Mouse (Mus musculus): ENCODE data around the gene Nptxr. TPM values are rescaled to one million over a fixed set of nuclear protein-coding genes. Genes with fewer than 3 reads are reported as not detected.

The Nptxr gene
- polyA plus RNA-seq, 1 experiment from 2014 or later = 21.0 TPM

- Histone ChIP-seq H3K9ac (no peak overlapping the region), H3K4me2 (no peak overlapping the region), H3K4me1 (replicated peaks) (peaks cover 31% of the 10 kb centered on the region), H3K27ac (no peak overlapping the region), H3K27me3 (no peaks in the 10 kb centered on the region), H3K36me3 (peaks cover 11% of the 10 kb centered on the region), H3K4me3 (no peak overlapping the region), H3K9me3 (no peaks in the 10 kb centered on the region)
- 93% methylated on average over 11 of the region's 11 CpGs for WGBS
- no peak for ATAC-seq (ENCODE audit: low FRiP score)
These were observed 60.6 kb downstream of the Nptxr start for GRCm38 (mm10) chr15:79744001-79744400.

GRCm38 (mm10) chr15:79742706-79743023, 61.9 kb downstream of the Nptxr start:
- 1% methylated on average over 23 of the region's 23 CpGs for WGBS
- Histone ChIP-seq H3K4me1 (replicated peaks) (peaks cover 38% of the 10 kb centered on the region), H3K9ac (peak overlapping the region; percentile 96), H3K4me2 (peak overlapping the region; percentile 67), H3K27ac (peak overlapping the region; percentile 86), H3K4me3 (peak overlapping the region; percentile 98), H3K36me3 (peaks cover 24% of the 10 kb centered on the region), H3K27me3 (no peaks in the 10 kb centered on the region), H3K9me3 (no peaks in the 10 kb centered on the region)
- ATAC-seq (ENCODE audit: low FRiP score) = no peak

GRCm38 (mm10) chr15:79741921-79742705, 62.5 kb downstream of the Nptxr start, which contains the start of gene Sun2:
Gene Sun2, minus strand, starts transcription at chr15:79742536.
- Histone ChIP-seq H3K4me1 (replicated peaks) (peaks cover 38% of the 10 kb centered on the region), H3K4me2 (peak within 1 kb of the TSS; percentile 67), H3K27me3 (no peaks in the 10 kb centered on the region), H3K36me3 (peaks cover 30% of the 10 kb centered on the region), H3K27ac (peak within 1 kb of the TSS; percentile 86), H3K9me3 (no peaks in the 10 kb centered on the region), H3K9ac (peak within 1 kb of the TSS; percentile 96), H3K4me3 (peak within 1 kb of the TSS; percentile 98)
- ATAC-seq (ENCODE audit: low FRiP score) = peak; percentile 94
- WGBS = under 1% methylated on average over 70 of the region's 93 CpGs

DNA sequence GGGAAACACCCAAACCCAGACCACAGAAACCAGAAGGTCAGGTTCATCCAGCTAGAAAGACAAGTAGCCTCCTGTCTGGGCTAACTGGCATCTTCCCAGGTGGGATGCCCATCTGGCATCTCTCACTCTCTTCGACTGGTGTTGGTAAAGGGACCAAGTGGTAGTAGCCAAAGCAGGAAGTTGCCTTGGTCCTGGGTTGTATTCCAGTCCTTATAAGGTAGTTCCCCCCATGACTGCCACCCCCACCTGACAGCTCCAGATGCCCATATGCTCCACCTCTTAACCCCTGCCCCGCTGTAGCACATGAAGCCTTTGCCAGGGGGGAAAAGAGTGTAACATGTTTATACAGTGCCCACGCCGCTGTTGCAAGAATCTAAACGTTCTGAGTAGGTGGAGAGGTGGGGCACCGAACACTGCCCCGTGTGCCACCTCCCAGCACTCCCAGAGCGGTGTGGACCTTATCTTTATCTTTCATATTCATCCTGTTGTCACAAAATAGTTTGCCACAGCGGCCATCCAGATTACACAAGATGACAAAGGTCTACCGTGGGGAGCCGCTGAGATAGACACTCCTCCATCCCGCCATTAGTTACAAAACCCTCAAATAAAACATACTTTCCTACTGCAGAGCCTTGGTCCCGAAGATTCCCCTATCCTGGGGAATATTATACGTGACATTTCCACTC, 63.2 kb downstream of the Nptxr start:
- peaks cover 38% of the 10 kb centered on the region for H3K4me1 ChIP-seq (replicated peaks)
- H3K4me2 ChIP-seq = peak overlapping the region; percentile 67
- no peaks in the 10 kb centered on the region for H3K27me3 ChIP-seq
- WGBS = 36% methylated on average over 14 of the region's 14 CpGs
- H3K36me3 ChIP-seq = peaks cover 38% of the 10 kb centered on the region
- H3K4me3 ChIP-seq = peak overlapping the region; percentile 98
- H3K9me3 ChIP-seq = no peaks in the 10 kb centered on the region
- H3K9ac ChIP-seq = peak overlapping the region; percentile 96
- ATAC-seq (ENCODE audit: low FRiP score) = no peak
- H3K27ac ChIP-seq = peak overlapping the region; percentile 86

DNA sequence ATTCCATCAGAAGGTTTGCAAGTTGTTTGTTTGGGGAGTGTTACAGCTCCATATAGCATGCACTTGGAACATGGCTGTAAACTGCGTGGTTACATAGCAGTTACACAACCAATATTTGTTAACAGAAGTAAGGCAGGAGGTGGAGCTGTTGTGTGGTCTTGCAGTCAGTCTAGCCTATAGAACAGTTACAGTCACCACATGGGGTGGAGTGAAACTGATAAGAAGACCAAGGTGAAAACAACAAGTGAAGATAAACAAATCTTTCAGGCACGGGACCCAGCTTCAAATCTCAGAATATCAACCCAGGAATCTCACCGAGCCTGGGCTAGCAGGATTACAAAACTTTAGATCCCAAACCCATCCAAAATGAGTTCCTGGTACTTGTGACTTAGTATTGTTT, 63.8 kb downstream of the Nptxr start:
- no peaks in the 10 kb centered on the region for H3K9me3 ChIP-seq
- no peaks in the 10 kb centered on the region for H3K27me3 ChIP-seq
- H3K4me2 ChIP-seq = peak overlapping the region; percentile 67
- H3K27ac ChIP-seq = no peak overlapping the region
- 82% methylated on average over 3 of the region's 3 CpGs for WGBS
- H3K36me3 ChIP-seq = peaks cover 42% of the 10 kb centered on the region
- H3K4me3 ChIP-seq = peak overlapping the region; percentile 98
- H3K9ac ChIP-seq = peak overlapping the region; percentile 96
- peaks cover 38% of the 10 kb centered on the region for H3K4me1 ChIP-seq (replicated peaks)
- ATAC-seq (ENCODE audit: low FRiP score) = no peak

Other genes starting within 250 kb of the Nptxr start
- gene Dmc1, start 199.7 kb downstream of the Nptxr start, polyA plus RNA-seq (2015; fragmentation: Nextera tagmentation; extraction: Ambion mirVana) = 0.82 and 1.00 TPM in 2 replicates
- 5.4 and 5.6 TPM in 2 replicates for gene Fam227a, start 145.8 kb downstream of the Nptxr start, polyA plus RNA-seq (2015; fragmentation: Nextera tagmentation; extraction: Ambion mirVana)
- 84.2 and 85.8 TPM in 2 replicates for gene Cby1, start 145.6 kb downstream of the Nptxr start, polyA plus RNA-seq (2015; fragmentation: Nextera tagmentation; extraction: Ambion mirVana)
- gene Tomm22, start 133.9 kb downstream of the Nptxr start, polyA plus RNA-seq (2015; fragmentation: Nextera tagmentation; extraction: Ambion mirVana) = 246 and 253 TPM in 2 replicates
- gene Josd1, start 116.8 kb downstream of the Nptxr start, polyA plus RNA-seq (2015; fragmentation: Nextera tagmentation; extraction: Ambion mirVana) = 19.1 and 20.2 TPM in 2 replicates
- gene Gtpbp1, start 113.9 kb downstream of the Nptxr start, polyA plus RNA-seq (2015; fragmentation: Nextera tagmentation; extraction: Ambion mirVana) = 44.8 and 45.2 TPM in 2 replicates
- 9.8 and 10.2 TPM in 2 replicates for gene Sun2, start 62.2 kb downstream of the Nptxr start, polyA plus RNA-seq (2015; fragmentation: Nextera tagmentation; extraction: Ambion mirVana)
- 83.5 and 84.9 TPM in 2 replicates for gene Dnal4, start 26.9 kb downstream of the Nptxr start, polyA plus RNA-seq (2015; fragmentation: Nextera tagmentation; extraction: Ambion mirVana)
- gene Npcd, start 29.5 kb upstream of the Nptxr start, polyA plus RNA-seq (2015; fragmentation: Nextera tagmentation; extraction: Ambion mirVana) = 0.34 and 0.51 TPM in 2 replicates
- gene Cbx6, start 29.9 kb upstream of the Nptxr start, polyA plus RNA-seq (2015; fragmentation: Nextera tagmentation; extraction: Ambion mirVana) = 50.2 and 52.6 TPM in 2 replicates
- 4.5 and 4.7 TPM in 2 replicates for gene Apobec3, start 86.9 kb upstream of the Nptxr start, polyA plus RNA-seq (2015; fragmentation: Nextera tagmentation; extraction: Ambion mirVana)
- 3.6 and 3.7 TPM in 2 replicates for gene Cbx7, start 166.4 kb upstream of the Nptxr start, polyA plus RNA-seq (2015; fragmentation: Nextera tagmentation; extraction: Ambion mirVana)
- gene Pdgfb, start 210.2 kb upstream of the Nptxr start, polyA plus RNA-seq (2015; fragmentation: Nextera tagmentation; extraction: Ambion mirVana) = 2.4 and 2.8 TPM in 2 replicates

Measured in hindbrain, embryonic 13.5 days (tissue).